Mouse (Mus musculus) heart, embryonic 12.5 days (tissue): ENCODE results near the gene Gm31371. TPM values are rescaled to one million over a fixed set of nuclear protein-coding genes. Genes with fewer than 3 reads are reported as not detected.

ENCODE experiments used
- polyA plus RNA-seq: library from polyadenylated mRNA; unstranded; fragments of >200 nt; fragmentation: Nextera tagmentation; extraction: Ambion mirVana; gene quantifications from 2 replicates; pipeline ENCODE4 v1.2.1, GENCODE M21; 2016

The Gm31371 gene
- polyA plus RNA-seq, 1 experiment from 2014 or later, result not detected

Other genes starting within 250 kb of the Gm31371 start
- gene 4930467E23Rik, start 173.8 kb upstream of the Gm31371 start, polyA plus RNA-seq, result not detected in 2 replicates